Mouse (Mus musculus) right cerebral cortex, postnatal 36 days (tissue): Measurements from ENCODE around the gene Mfge8.

Experiments
- DNase-seq, 2 experiments: peaks; one replicate each; pipeline ENCODE4 v3.0.0; 2022; ENCODE audit warnings: low spot score in 2 of 2, mixed read lengths in 1 of 2

Mfge8 gene

GRCm38 (mm10) chr7:79130385-79130784, 18.5 kb downstream of the Mfge8 start:
- DNase-seq = no peak

- DNase-seq = no peak
These were observed 19.0 kb downstream of the Mfge8 start for GRCm38 (mm10) chr7:79129883-79130282.

- peak; percentile 16 to 34 for DNase-seq
These were observed 25.4 kb downstream of the Mfge8 start for GRCm38 (mm10) chr7:79123465-79123864.

- no peak for DNase-seq
These were observed 35.0 kb downstream of the Mfge8 start for GRCm38 (mm10) chr7:79113848-79114247.

- DNase-seq = no peak
These were observed 52.4 kb downstream of the Mfge8 start for GRCm38 (mm10) chr7:79096492-79096891.

- DNase-seq = no peak
These were observed 59.7 kb downstream of the Mfge8 start for GRCm38 (mm10) chr7:79089111-79089510.
